Mouse (Mus musculus) right cerebral cortex, postnatal 25 days (tissue): ENCODE measurements around the gene Plekhg5.

Source experiments
- DNase-seq: peaks from one replicate; pipeline ENCODE4 v3.0.0; 2022

Plekhg5 gene

DNA sequence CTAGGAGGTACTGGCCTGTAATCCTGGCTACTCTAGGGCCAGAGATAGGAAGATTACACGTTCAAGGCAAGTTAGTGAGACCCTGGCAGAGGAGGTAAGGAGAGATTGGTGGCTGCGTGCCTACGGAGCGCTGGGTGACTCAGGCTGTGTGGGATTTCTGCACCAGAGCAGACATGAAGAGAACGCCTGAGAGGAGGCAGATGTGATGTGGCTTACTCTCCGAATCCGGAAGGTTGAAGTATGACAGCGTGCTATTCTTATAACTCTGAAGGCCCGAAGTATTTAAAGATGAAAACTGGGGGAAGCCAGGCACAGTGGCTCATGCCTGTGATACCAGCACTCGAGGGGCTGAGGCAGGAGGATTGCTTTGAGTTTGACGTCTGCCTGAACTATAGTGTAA, 28.2 kb downstream of the Plekhg5 start:
- DNase-seq, result peak; percentile 79

DNA sequence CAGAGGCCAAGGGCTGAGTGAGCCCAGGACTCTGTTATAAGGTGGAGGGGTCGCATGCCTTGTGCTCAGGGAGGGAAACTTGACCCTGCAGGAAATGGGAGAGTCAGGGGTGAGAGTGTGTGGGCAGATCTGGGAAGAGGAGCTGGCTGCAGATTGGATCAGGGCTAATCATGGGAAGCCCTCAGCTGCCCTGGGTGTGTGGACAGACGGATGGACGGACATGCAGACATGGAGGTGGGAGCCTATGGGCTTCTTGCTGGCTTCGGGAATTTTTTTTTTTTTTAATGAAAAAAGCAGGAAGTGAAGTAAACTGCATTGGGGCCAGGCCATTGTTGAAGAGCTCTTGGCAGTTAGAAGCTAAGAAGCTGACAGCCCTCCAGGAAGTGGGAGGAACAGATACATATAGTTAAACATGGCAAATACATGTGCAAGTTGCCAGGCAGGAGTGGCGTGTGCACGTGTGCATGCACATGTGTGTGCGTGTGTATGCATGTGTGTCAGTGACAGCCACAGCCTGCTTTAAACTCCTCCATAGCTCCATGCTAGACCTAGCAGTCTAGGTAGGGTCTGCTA, 28.9 kb downstream of the Plekhg5 start:
- DNase-seq, result no peak

GRCm38 (mm10) chr4:152101921-152102320, 29.6 kb downstream of the Plekhg5 start:
- DNase-seq, result no peak

DNA sequence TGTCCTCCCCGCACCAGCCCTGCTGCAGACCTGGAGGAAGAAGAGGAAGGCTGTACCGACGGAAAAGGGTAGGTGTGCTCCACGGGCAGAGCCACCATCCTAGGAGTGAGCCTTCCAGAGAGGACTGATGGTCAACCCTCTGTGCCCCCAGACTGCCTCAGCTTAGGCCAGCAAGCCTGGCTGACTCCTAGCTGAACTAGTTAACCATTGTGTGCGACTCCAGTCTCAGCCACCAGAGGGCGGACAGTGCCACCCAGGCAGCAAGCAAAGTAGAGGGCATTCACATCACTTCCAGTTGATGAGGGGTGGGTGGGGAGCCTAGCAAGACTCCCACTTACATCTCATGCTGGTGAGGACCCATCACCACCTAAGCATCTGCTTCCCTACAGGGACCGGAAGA, 30.7 kb downstream of the Plekhg5 start:
- DNase-seq, result peak; percentile 71

DNA sequence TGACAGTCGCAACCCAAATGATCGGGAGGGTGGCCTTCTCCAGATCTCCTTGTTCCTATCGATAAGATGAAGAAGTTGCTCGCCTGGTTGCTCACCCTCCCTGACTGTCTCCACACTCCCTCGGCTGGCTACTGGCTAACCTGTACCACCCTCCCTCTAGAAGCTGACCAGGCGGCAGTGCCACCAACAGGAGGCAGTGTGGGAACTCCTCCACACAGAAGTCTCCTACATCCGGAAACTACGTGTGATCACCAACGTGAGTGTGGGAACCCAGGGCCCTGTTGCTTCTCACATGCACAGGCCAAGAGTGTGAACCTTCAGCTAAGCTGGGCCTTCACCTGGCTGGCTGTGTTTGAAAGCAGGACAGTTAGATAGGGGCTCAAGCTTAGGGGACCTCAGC, 34.4 kb downstream of the Plekhg5 start:
- DNase-seq, result no peak

GRCm38 (mm10) chr4:152107493-152107892, 35.2 kb downstream of the Plekhg5 start:
- no peak for DNase-seq

GRCm38 (mm10) chr4:152107971-152108509, 35.7 kb downstream of the Plekhg5 start:
- DNase-seq, result peak; percentile 76

- DNase-seq, result no peak
These were observed 36.4 kb downstream of the Plekhg5 start for GRCm38 (mm10) chr4:152108673-152109072.

- DNase-seq, result no peak
These were observed 37.2 kb downstream of the Plekhg5 start for GRCm38 (mm10) chr4:152109509-152109908.

- no peak for DNase-seq
These were observed 38.4 kb downstream of the Plekhg5 start for GRCm38 (mm10) chr4:152110689-152111088.

DNA sequence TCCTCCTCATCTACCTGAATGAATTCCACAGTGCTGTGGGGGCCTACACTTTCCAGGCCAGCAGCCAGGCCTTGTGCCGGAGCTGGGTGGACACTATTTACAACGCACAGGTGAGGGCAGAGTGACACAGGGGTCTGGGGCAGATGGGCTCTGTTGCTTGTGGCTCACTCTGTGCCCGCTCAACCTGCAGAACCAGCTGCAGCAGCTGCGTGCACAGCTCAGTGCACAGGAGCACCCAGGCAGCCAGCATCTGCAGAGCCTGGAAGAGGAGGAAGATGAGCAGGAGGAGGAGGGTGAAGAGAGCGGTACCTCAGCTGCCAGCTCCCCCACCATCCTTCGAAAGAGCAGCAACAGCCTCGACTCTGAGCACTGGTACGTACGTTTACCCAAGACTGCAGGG, 40.0 kb downstream of the Plekhg5 start:
- no peak for DNase-seq

DNA sequence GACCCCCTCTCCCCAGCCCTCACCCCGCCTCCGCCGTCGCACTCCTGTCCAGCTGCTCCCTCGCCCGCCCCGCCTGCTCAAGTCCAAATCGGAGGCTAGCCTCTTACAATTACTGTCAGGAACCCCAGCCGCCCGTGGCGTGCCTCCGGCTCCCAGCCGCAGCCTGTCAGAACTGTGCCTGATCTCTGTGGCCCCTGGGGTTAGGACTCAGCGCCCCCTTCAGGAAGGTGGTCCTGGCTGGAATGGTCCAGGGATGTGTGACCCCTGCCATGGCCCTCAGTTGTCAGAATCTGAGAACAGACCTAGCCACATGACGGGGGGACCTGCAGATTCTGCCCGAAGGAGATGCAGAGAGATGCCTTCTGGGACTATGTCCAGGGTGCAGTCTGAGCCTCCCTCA, 41.8 kb downstream of the Plekhg5 start:
- DNase-seq, result no peak

GRCm38 (mm10) chr4:152115921-152116612, 43.8 kb downstream of the Plekhg5 start, which contains the start of gene Tnfrsf25:
Tnfrsf25 (plus strand) TSS chr4:152115934.
- DNase-seq, result no peak

- DNase-seq, result no peak
These were observed 45.2 kb downstream of the Plekhg5 start for GRCm38 (mm10) chr4:152117538-152117937.

DNA sequence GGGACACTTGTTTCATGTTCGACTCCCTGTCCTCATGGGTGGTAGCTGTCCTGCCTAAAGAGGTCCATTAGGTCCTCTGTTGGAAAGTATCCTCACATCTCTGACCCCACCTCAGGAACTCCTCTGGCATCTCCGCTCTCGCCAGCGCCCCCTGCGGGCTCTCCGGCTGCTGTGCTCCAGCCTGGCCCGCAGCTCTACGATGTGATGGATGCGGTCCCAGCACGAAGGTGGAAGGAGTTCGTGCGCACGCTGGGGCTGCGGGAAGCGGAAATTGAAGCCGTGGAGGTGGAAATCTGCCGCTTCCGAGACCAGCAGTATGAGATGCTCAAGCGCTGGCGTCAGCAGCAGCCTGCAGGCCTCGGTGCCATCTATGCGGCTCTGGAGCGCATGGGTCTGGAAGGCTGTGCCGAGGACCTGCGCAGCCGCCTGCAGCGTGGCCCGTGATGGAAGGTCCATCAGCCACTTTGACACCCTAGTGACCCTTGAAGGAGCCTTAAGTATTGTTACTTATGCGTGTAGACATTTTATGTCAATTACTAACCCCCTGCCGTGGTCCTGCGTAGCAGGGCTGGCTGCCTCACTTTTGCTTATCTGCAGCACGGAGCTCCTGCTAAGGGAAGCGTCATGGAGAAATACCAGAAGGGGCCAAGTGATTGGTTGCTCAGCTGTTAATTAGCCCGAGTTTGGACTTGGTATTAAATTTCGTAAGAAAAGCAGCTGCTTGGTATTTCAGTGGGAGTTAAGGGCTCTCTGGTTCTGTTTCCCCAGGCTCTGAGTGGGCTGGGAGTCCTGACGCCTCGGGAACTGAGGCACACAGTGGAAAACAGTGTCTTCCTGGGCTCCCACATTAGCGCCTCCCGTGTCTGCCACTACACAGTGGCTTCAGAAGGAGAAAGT, 47.3 kb downstream of the Plekhg5 start:
- DNase-seq, result peak; percentile 50

GRCm38 (mm10) chr4:152120311-152121182, 48.2 kb downstream of the Plekhg5 start:
- DNase-seq, result no peak

DNA sequence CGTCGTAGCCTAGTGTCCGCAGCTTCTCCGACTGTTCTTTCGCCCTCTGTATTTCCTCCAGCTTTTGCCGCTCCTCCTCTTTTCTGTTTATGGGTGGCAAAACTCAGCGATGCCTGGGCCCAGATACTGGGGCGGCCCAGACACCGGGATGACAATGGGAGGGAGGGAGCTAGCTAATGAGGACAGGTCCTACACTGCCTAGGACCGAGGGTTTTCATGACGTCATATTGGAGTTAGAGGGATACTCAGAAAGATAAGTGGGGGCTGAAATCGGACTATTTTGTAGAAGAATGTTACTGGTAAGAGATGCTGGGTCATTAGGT, 48.8 kb downstream of the Plekhg5 start:
- no peak for DNase-seq

- no peak for DNase-seq
These were observed 52.2 kb downstream of the Plekhg5 start for GRCm38 (mm10) chr4:152124361-152124961.

GRCm38 (mm10) chr4:152125161-152126025, 53.1 kb downstream of the Plekhg5 start:
- DNase-seq, result no peak

DNA sequence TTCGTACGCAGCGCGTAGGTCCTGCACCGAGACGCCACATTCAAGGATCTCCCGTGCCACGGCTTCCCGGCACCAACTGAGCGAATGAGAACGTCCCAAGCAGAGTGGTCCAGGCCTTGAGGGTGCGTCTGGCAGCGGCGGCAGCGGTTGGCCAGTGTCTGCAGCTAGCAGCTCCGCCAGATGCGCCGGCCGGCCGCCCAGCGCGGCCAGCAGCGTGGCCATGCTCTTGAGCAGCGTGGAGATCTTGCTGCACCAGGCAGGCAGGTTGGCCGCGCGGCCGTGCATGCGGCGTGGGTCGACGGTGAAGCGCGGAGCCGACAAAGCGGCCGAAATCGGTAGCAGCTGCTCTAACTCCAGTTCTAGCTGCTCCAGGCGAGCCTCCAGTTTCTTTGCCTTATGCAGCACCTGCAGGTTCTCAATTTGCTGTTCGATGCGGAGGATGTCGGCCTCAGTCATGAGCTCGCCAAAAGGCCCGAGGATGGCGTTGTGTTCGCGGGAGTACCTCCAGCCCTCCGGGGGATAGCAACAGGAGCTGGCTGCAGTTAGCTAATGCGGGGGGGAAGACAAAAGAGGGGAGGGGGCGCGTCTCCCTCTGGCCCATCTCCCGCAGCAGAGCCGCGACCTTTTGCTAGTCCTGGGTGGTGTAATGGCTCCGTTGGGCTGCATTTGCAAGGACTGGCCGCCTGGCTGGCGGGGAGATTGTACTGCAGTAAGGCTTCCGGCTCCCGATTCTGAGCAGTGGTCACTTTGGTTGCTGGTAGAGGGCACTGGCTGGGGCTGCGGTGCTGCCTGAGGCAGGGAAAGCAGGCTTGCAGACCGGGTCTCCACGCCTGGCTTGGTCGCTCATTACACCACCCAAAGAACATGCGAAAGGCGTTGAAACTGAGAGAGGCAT, 54.0 kb downstream of the Plekhg5 start:
- DNase-seq, result no peak
